Mouse (Mus musculus) mouse embryonic stem cell (cell line): ENCODE results near the gene Gm45716.

Experiments
- in situ Hi-C, 2 experiments: fragments of 300-500 bp; cut with MboI; formaldehyde crosslinking; loops; 1 replicate in 1 of 2; 3 replicates in 1 of 2; pipeline ENCODE4 v1.14.3; 2019 to 2020; ENCODE audit warnings: low sequenced_read_pairs in 2 of 2, low pct_unique_long_range_greater_than_20kb in 1 of 2, mixed read lengths in 1 of 2; ENCODE audit not compliant: unreplicated experiment in 1 of 2

Gm45716 gene

DNA sequence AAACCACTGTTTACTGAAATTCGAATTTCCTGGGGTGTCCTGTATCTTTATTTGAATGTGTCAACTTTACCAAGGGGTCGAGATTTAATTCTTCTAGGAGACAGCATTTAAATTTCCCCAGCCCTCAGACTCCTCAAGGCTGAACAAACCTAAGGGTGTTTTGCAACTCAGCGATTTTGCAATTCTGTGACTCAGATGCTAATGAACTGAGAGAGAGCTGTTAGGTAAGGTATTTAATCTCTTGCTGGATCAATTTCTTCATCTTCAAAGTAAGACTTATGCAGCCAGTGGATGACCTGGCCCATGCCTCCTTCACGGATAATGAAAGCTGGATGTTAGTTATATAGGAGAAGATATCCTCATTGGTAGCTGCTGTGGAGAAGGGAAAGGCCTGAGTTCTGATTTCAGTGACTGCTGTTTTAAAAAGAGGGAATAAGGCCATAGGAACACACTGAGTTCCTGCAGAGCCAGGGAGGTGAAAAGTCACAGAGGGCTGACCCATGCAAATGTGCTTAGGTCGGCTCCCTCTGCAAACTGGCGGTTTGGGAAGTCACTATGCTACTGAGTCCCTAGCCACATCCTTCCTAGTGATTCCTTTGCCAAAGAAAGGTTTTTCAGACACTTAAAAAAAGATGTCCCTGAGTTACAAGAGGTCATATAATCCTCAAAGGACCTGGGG, 53.3 kb downstream of the Gm45716 start:
- in situ Hi-C loops = no loop called here

DNA sequence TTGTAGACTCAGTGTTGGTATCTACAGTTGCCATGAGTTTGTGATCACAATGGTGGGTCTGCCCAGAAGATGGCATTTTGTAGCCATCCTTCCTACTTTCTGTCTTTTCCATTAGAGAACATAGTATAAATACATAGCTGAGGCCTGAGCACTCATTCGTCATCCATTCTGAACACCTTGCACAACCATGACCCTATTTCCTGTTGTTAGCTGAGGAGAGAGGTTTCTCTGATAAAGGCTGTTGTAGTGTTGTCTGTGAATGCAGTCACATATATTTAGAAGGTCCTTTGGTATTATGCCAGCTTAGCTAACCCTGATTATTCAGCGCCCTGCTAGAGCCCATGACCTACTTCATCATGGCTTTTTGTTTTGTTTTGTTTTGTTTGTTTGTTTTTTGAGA, 54.4 kb downstream of the Gm45716 start:
- in situ Hi-C loops = no loop called here

DNA sequence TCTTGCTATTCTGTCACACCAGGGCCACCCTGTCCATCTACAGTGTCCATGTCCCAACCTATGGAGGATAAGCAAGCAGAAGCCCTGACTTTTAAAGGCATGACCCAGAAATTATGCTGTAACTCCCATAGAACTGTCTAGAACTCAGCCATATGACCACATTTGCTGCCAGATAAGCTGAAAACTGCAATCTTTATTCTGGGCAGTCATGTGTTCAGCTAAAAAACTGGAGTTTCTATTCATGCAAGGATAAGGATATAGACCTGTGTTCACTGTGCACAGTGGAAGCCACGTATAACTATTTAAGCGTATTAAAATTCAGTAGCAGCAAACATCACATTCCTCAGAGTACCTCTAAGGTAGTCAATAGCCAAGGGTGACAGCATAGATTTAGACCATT, 55.8 kb downstream of the Gm45716 start:
- in situ Hi-C loops = no loop called here

DNA sequence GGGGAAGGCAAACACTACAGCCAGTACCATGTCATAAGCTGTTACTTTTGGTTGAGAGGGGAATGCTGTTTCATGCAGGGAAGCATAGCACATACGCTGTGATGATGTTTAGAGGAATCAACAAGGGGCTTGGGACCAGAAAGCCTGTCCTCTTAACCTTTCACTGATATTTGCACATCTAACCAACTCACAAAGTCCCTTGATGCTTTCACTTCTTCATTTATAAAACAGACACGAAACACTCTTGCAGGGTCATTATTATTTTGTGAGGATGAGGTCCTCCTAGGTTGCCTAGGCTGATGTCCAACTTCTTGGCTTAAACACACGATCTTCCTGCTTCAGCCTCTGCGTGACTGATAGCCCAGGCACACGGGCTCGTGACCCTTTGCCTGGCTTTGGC, 58.1 kb downstream of the Gm45716 start:
- in situ Hi-C loops = no loop called here

DNA sequence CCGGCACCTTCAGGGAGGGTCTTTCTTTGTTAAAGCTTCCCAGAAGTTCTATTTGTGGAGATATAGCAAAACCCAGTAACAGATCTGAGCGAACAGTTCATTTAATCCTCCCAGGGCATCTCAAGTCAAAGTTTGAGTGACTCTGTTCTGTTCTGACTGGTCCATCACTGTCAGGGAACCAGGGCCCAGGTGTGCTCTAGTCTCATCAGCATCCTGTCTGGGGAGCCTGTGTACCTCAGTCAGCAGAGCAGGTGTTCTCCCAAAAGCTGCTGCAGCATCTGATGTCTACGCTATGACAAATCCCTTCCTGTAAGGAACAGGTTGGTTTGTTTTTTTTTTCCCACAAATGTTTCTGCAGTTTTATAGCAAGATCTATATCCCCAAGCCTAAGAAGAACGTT, 59.2 kb downstream of the Gm45716 start:
- in situ Hi-C loops = no loop called here

DNA sequence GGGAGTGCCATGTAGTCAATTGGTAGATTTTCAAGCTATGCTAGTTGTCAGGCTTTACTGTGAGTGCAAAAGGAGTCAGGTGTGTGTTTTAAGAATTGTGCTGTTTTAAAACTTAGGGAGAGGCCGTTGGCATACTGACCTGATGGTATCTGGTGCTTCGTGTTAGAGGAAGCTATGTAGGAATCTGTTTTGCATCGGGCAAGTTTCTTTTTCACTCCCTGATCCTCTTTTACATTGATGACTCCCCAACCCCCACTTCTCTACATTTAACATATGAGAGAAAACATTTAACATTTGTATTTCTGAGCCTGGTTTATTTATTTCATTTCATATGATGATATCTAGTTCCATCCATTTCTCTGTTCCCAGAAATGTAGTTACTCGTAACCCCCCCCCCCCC, 60.3 kb downstream of the Gm45716 start:
- in situ Hi-C loops = no loop called here

DNA sequence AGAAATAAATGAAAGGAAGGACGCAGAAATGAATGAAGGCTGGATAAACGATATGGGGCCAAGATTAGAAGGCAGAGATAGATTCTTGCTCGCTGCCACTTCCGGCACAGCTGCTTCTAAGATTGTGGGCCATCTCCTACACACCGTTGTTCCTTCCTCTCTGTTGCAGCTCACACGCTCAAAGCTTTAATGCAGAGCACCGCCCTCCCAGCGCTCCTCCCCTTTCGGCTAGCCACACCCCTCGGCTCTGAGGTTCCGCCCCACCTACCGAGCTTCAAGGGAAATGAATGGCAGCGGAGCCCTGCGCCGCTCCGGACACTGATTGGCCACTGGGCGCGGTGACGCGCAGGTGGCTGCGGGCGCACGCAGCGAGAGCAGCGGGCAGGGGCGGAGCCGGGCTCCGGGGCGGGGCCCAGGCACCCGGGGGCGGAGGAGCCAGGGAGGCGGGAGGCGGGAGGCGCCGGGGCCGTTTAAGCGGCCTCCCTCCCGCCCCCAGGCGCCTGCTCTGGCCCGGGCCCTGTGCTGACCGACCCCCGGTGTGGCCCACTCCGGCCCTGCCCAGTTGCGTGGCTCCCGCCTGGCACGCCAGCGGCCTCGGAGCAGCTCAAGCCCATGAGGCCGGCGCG, 61.7 kb downstream of the Gm45716 start, which contains the start of gene Mmd:
Mmd (plus strand) TSS at position 432 of the 626 bp plus-strand sequence.
- in situ Hi-C loops = no loop called here

DNA sequence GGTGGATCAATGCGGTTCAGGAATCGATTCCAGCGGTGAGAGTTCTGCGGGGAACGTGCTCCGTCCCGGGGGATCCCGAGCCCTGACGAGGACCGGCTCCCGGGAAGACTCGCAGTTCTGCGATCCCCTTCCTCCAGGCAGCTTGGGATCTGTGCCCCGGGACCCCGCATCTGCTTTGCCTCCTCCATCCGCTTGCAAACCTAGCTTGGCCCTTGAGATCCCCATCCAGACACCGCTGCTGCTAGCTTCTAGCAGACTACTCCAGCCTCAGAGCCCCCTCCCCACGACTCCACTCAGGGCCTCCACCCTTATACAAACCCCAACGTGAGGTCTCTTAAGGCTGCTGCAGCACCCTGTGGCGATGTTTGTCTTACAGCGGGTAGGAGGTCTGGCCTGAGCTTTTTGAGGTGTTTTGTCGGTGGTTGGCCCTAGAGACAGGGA, 62.2 kb downstream of the Gm45716 start:
- in situ Hi-C loops = no loop called here

DNA sequence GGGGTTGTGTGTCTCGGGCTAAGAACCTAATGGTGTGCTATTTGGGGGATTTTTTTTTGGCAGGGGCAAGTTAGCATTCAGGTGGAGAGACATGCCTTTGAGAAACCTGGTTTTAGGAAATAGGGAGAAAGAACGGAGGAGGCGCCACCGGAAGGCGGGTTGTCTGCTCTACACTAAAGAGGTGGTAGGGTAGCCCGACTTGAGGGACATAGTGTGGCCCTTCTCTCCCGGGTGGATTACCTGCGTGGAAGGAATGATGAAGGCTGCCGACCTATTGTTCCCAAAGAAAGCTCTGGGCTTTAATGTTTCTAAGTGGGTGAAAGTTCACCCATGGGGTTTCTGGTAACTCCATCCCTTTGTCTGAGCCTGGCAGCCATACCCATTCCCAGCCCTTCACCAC, 62.7 kb downstream of the Gm45716 start:
- in situ Hi-C loops = no loop called here

DNA sequence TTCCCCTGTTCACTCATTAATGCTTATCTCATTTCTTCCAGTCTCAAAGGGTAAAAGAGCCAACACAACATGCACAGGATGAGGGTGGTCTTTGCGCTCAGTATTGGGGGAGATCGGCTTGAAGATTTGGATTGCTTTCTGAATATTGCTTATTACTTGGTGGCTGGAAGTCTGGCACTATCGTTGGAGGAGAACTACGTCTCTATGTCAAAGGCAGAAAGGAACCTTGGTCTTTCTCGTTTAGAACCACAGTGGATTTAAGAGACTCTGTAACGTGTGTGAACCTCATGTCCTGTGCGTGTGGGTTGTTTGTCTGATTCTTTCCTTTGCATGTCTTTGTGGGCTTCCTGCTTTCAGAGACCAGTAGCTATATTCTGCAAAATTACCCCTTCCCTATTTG, 63.2 kb downstream of the Gm45716 start:
- in situ Hi-C loops = no loop called here

DNA sequence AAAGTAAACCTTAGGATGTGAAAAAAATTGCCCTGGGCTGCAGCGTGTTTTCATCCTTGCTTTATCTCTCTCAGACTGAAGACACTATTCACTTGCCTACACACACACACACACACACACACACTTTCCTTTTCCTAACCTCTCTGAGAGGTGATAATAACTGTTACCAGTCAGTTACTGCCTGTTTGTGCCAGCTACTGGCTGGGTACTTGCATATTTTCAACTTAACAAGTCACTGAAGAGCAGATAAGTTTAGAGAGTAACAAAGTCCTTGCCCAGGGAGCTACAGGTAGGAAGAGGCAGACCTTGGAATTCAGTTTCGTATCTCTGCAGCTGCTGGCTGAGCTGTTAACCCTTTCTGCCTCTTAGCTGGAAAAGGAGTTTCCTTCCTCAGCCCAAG, 64.4 kb downstream of the Gm45716 start:
- in situ Hi-C loops = no loop called here

DNA sequence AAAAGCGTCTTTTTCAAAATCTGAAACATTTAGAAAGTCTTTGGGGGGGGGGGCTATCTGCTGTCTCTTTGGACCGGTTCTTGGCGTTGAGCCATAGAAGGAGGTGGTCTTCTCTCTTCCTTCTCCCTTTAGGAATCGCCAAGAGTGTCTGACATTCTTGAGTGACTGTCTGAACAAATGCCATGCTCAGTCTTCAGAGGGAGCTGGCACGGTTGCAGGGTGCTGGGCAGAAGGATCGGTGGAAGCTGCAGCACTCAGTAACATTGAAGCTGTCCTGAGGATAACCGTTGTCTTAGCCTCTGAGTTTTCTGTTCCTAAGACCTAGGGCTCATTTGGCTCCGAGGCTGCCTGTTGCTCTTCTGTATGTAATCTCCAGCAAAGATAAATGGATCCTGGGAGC, 64.9 kb downstream of the Gm45716 start:
- in situ Hi-C loops = no loop called here

DNA sequence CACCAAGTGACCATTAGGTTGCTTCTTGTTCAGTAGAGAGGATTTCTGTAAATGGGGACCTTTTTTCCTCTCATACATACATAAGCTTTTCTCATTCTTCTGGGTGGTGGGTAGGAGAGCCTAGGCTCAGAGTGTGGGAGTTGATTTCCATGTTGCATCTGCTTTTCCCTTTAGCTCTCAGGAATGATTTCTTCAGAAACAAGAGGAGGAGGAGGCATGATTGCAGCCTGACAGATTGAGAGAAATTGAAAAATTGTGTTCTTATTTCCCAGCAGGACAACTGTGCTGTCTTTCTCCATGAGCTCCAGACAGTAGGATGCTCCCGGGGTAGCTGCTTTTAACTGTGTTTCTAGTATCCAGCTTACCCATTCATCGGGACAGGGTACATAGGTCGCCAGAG, 67.1 kb downstream of the Gm45716 start:
- in situ Hi-C loops = no loop called here

DNA sequence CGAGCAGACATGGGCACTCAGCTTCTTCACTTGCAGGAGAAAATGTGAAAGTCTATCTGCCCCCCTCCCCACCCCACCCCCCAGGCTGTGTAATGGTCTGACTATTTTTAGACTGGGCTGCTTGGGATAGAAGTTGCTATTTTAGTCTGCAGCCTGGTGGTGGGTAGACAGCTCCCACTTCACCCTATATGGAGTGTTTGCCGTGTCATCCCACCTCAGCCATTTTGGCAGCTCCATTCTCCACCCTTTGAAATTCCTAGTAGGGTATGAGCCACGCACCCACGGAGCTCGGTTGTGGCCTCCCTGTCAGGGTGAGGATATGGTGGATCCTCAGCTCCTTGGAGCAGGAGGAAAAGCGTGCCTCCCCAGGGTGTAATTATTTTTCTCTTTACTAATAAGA, 68.2 kb downstream of the Gm45716 start:
- in situ Hi-C loops = no loop called here

DNA sequence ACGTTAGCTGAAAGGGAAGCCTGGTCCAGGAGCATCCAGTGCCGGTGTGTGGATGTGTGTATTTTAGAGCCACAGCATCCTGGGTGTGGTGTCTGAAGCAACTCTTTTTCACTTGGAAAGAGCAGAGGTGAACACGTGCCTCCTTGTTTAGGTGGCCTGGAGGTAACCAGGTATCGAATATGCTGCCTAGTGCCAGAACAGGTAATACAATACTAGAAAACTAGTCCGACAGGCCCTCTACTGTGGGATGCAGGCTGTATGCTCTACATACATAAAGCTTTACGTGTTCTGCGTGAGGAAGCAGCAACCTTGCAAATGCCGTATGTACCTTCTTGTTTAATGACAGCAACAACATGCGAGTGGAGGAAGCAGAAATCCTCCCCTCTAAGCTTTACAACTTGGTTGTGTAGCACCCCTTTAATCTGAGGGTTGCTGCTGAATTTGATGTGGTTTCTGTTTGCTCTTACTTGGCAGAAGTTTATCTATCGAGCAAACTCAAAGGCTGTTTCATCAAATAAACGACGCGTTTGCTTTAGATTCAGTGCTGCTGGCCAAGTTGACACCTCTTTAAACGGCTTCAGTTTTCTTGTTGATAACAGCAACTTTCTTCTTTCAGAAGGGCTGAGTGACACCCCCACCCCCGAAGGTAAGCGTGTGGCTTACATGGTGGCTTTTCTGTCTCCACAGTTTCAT, 69.5 kb downstream of the Gm45716 start:
- in situ Hi-C loops = no loop called here

DNA sequence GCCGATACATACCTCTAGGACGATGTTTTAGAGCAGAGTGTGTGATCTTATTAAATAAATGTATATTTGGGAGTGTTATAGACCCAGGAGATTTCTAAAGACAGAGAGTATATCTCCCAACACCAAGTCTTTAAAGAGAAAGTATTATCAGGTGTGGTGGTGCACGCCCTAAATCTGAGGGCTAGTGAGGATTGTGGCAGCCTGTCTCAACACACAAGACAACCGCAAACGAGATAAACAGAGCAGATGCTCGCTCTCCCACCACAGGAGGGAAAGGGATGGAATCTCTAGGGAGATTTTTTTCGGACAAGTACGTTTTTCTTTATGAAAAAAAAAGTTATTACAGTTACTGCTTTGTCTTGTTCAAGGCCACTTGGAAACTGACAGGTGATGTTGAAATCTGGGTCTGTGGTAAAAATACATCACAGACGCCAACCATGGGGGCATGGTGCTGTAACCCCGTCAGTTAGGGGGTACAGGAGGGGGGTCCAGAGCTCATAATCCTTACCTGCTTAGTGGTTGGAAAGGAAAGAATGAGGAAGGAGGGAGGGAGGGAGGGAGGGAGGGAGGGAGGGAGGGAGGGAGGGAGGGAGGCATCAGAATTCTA, 70.9 kb downstream of the Gm45716 start:
- in situ Hi-C loops = no loop called here

DNA sequence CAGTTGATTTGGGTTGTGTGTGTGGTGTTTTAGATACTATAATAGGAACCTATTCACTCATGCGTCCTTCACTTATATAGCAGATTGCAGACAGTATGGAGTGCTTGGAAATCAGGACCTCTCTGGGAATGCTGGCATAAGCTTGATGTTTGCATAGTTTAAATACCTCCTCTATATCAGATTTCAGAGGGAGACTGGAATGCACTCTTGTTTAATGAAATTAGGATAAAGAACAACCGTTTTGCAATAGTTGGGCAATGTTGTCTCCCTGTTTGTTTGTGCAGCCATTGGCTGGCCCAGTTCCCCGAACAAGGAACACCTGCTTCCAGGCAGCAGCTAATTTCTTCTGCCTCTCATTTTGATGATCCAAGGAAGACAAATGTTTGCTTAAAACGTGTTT, 71.6 kb downstream of the Gm45716 start:
- in situ Hi-C loops = no loop called here

DNA sequence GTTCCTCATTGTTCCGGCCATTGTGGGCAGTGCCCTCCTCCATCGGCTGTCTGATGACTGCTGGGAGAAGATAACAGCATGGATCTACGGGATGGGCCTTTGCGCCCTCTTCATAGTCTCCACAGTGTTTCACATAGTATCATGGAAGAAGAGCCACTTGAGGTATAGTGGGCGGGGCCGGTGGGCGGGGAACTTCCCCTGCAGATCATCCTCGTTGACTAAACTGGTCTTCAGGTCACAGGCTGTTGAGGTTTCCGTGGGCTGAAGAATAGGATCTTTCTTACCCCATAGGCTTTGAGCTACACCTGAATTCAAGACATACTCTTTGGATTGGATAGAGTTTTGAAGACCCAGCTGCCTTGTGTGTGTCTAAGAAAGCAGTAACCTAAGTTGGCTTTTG, 72.3 kb downstream of the Gm45716 start:
- in situ Hi-C loops = no loop called here

DNA sequence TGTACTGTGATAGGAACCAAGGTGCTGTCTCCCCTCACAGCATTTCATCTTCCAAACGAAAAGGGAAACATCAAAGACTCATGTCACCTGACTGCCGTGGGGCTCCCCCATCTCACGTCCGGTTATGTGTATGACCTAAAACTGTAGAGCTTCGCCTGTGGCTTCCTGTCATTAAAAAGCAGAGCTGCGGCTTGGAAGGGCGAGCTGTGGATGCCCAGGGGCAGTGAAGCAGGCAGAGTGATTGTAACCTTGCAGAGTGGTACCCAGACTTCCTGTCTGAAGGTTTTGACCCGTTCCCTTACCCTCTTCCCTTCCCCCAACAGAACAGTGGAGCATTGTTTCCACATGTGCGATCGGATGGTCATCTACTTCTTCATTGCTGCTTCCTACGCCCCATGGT, 76.7 kb downstream of the Gm45716 start:
- in situ Hi-C loops = no loop called here
